Mouse (Mus musculus) NIH3T3 (cell line): ENCODE measurements around the gene Slc25a33.

Source experiments
- DNase-seq: peaks from one replicate; pipeline ENCODE4 v3.0.0-alpha.2; 2012; ENCODE audit warnings: low read depth

Gene Slc25a33

GRCm38 (mm10) chr4:149794966-149795477, 20.9 kb upstream of the Slc25a33 start:
- DNase-seq, result no peak

GRCm38 (mm10) chr4:149794010-149794338, 19.9 kb upstream of the Slc25a33 start:
- no peak for DNase-seq

- peak; percentile 40 for DNase-seq
These were observed 19.3 kb upstream of the Slc25a33 start for GRCm38 (mm10) chr4:149793156-149794009.

DNA sequence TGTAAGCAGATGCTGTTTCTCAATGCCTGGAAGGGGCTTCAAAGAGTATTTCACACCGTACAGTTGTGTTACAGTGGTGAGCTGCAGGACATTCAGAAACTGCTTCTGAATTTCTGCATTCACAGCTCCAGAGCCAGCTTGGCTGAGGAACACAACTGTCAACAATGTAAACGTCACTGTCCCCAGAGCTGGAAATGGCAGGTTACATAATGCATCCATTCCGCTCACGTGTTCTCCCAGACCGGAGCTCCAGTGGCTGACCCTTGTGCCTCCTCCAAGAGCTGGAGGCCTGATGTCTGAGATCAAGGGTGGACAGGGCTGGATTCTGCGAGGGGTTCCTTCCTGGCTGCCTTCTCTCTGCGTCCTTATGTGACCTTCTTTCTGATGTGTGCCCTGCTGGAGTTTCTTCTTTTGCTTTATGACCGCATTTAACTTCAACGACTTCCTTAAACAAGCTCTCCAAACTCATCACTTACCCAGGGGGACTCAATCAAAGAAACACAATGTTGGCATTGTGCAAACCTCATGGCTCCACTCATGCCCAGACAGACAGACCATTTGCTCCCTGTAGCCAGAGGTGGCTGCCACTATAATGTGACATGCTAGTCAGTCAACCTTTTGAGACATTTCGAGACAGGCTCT, 18.2 kb upstream of the Slc25a33 start:
- DNase-seq, result no peak

DNA sequence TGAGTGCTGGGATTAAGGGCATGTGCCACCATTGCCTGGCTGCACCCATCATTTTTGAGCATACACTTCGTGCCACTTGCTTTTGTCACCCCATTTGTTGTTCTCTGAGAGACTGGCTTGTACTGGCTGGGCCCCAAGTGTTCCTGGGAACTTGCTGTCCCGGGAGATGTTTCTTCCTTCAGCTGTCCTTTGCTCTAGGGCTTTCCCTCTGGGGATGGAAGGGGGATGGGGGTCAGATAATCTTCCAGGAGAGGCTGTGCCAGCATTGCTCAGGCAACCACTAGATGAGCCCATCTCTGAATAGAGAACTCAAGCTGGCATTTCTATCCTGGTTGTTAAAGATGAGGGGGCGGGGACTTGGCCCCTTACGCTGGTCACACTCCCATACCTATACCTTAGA, 17.4 kb upstream of the Slc25a33 start:
- no peak for DNase-seq

GRCm38 (mm10) chr4:149790969-149791368, 16.9 kb upstream of the Slc25a33 start:
- DNase-seq, result no peak

DNA sequence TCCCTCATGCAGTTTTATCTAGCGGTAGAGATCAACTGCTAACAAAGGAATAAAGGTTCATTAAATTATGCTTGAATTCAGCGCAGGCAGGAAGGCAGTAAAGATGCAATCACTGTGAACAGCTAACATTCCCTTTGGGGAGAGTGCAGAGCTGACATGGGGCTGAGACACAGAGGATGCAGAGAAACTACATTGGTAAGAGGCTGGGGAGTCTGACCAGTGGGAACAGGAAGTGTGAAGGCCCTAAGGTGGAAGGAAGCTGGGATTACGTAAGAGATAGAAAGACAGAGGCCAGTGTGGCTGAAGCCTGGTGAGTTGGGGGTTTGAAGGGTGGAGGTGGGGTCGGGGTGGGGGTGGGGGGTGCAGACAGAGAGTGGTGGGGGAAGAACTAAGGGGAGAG, 16.5 kb upstream of the Slc25a33 start:
- DNase-seq, result no peak

DNA sequence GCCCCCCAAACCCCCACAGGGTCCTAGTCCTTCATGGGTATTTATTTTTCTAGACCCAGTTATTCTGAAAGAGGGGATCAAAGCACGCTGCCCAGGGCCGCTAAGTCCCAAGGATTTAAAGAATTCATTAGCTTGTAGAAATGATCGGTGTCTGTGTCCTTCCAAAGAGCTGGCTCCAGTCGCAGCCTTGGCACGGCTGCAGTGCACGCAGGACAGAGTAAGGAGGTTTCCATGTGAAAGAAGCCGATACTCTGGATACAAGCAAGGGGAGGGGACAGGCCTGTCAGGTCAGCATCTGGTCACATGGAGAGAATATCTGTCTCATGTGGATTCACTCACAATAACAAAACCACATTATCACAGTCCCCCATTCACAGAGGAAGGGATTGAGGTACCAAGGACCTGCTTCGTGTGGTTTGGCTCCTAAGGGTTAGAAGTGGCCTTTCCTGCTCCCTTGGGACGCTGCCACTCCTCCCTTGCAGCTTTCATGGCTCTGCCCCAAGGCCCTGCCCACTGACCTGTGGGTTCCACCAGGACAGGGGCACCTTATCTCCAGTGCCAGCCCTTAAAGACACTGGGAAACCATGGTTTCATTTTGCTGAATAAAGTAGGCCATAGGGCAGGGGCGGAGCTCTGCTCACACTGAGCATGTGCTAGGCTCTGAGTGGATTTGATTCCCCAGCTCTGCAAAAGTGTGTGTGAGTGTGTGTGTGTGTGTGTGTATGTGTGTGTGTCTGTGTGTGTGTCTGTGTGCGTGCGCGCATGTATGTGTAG, 15.5 kb upstream of the Slc25a33 start:
- peak; percentile 48 for DNase-seq

DNA sequence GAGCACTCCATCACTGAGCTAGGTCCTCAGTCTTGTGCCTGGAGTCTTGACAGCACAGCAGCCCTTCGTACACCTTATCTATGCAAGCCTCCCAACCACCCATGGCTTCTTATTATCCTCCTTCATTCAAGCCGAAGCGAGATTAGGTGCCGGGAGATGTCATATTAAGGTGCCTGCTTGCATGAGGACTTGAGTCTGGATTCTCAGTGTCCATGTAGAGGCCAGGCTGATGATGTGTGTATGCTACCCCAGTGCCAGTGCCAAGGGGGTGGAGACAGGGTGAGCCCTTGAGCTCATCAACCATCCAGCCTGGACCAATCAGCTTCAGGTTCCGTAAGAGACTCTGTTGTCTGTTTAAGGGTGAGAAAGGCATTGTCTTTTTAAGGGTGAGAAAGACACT, 10.8 kb upstream of the Slc25a33 start:
- DNase-seq, result peak; percentile 62

- DNase-seq, result no peak
These were observed 10.3 kb upstream of the Slc25a33 start for GRCm38 (mm10) chr4:149784371-149784770.

DNA sequence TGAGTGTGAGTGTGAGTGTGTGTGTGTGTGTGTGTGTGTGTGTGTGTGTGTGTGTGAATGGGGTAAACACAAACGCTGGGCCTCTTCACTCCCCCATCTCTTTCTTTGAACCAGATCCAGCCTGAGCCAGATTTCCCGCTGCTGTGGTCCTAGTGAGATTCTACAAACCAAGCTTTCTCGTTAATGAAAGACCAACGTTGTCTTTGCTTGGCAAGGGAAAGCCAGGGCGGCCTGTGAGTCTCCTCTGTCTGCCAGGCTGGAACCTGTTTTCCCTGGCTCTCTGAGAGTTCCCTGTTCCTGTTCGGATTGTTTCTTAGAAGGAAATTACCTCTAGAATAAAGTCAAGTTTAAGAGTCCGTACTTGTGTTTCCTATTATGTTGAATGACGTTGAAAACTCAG, 8.9 kb upstream of the Slc25a33 start:
- no peak for DNase-seq

DNA sequence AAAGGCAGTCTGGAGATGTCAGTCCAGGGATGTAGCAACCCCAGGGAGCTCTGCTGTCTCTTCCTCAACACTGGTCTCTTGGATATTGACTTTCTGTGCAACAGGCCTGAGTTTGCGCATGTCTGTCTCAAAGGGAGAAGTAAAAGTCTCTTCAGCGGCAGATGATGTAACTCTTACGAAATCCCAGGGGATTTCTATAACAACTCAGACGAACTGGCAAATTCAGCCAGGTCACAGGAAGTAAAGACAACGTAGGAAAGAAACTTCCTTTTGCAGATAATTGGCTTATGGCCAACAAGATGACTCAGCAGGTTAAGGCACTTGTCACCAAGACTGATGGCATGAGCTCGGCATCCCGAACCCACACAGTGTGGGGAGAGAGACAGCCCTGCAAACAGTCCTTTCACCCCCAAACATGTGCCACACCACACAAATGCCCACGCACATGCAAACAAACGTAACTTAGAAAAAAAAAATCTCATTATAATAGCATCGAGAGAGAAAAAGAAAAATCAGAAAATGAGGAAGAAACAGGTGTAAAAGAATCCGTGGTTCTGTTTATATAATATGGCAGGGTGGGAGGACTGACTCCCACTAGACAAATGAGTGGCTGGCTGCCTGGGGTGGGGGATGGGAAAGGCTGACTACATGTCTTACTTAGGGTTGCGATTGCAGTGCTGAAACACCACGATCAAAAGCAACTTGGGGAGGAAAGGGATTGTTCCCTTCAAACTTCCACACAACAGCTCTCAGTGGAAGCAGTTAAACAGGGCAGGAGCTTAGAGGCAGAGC, 6.7 kb upstream of the Slc25a33 start:
- DNase-seq, result peak; percentile 77

DNA sequence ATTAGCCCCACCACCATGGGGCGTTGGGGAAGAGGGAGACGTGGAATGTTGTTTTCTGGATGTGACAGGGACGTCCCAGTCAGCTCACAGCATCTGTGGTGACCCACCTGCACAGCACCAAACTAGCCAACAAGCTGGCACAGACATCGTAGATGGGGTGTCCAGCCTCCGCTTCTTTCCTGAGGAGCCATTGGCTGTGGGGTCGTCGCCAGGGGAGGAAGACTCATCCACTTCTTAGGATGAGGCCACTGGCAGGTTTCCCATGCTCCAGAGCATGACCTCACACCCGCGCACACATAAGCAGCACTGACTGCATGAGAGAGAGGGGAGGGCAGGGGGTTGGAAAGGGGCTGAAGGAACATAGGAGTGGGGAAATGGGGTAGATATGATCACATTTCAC, 5.9 kb upstream of the Slc25a33 start:
- DNase-seq, result no peak

DNA sequence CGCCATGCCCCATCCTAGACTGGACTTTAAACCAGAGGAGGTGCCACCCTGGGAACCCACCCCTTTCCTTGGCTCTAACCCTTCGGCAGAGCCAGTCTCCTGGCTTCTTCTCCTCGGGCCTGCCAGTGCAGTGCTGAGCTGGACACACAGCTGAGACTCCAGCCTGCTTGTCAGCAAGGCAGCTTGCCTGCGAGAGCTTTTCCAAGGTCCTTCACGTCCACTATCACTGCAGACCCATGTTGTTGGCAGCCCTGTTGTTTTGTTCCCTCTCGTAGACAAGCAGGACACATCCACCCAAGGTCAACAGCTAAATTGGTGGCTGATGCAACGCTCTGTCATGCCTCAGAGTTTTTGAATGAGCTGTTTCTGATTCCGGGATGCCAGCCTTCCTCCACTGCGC, 3.0 kb upstream of the Slc25a33 start:
- peak; percentile 42 for DNase-seq

- DNase-seq, result no peak
These were observed 1.8 kb upstream of the Slc25a33 start for GRCm38 (mm10) chr4:149775760-149776362.

DNA sequence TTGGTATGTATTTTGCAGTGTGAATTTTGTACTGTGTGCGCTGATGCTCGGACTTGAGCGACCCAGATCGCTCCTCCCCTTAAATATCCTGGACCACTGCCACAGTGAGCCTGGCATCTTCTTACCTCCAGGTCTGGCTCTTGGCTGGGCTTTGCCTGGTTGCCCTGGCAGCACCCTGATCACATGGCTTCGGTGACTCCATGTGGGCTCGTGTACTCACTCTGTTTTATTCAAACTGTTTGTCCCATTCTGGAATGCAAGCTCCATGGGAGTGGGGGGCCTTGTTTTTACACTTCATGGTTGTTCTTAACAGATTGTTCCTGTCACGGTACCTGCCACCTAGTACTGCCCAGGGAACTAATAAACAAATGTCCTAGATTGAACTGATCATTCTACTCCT, 1.3 kb upstream of the Slc25a33 start:
- DNase-seq, result peak; percentile 50

DNA sequence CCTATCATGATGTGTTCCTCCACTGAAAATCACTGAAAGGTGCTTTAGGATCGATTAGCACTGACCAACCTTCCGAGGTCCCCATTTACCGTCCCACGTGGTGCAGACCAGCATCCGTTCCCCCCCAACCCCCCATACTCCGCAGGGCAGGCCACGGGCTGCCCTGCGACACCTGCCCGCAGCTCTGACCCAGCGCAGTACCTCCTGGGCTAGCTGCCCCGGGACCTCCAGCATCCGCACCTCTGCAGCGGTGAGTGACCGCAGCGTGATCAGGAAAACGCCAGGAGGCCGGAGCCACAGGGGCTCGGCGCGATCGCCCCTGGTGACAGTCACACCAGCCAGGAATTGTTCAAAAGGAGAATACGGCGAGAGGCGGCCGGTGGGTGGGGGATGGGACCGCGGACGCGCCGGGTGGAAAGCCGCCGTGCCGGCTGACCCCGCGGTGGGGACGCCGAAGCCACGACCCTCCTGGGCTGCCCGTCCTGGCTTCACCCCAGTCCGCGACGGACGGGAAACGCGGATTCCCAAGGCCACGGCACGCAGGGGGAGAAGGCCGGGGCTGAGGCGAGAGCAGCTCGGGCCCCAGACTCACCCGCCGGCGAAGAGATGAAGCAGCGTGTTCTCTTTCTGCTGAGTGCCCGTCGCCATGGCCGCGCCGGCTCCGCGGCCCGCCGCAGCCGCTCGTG, 526 bp downstream of the Slc25a33 start:
- DNase-seq, result no peak

GRCm38 (mm10) chr4:149772394-149772793, 1.7 kb downstream of the Slc25a33 start:
- peak; percentile 62 for DNase-seq

DNA sequence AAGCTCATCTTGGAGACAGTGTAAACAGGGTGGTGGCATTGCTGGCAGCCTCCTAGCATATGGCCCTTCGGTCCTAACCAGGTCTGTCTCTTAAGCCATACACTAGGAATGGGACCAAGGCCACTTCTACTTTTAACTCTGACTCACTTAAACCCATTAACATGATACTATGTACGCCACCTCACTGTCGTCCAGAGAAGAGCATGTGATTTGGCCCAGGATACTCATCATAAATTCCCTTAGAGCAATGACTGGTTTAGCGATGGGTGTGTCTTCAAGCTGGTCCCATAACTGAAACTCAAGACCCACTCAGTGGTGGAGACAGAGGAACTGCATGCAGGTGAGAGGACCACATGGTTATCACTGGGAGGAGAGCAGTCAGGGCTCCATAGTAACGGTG, 8.9 kb downstream of the Slc25a33 start:
- DNase-seq, result peak; percentile 23

DNA sequence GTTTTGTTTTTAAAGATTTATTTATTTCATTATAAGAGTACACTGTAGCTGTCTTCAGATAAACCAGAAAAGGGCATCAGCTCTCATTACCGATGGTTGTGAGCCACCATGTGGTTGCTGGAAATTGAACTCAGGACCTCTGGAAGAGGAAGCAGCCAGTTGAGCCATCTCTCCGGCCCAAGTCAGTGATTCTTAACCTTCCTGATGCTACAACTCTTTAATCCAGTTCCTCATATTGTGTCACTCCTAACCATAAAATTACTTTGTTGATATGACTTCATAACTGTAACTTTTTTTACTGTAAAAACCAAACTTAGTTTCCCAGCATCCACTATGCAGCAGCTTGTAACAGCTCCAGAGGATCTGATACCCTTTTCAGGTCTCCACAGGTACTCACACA, 10.7 kb downstream of the Slc25a33 start:
- no peak for DNase-seq

DNA sequence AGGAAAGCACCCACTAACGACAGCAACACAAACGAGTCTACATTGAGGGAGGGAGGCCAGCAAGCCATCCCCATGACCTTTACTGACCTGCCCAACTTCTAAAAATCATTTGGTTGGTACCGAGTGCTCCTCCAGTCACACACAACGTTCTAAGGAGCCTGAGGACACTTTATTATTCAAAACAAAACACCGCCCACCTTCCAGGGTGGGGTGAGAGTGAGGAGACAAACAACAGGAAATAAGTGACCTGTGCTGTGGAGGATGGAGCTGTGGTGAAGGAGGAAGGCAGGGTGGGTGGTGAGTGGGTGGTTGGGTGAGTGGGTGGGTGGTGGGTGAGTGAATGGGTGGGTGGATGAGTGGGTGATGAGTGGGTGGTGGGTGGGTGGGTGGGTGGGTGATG, 14.6 kb downstream of the Slc25a33 start:
- no peak for DNase-seq
